Mouse (Mus musculus) midbrain, embryonic 13.5 days (tissue): ENCODE data around the gene Nr1h2. TPM values are rescaled to one million over a fixed set of nuclear protein-coding genes. Genes with fewer than 3 reads are reported as not detected.

Source experiments
- ATAC-seq: fragments of 200-750 bp; cut with Nextera tagmentation; 2 replicates; pipeline ENCODE4 v1.8.0; 2017; ENCODE audit warnings: mild to moderate bottlenecking, moderate TSS enrichment, moderate library complexity
- H3K27ac ChIP-seq: fragments of 300-500 bp; sonication (generic); 2 replicates; pipeline ENCODE4 v1.5.1; 2015; ENCODE audit warnings: inconsistent platforms, mild to moderate bottlenecking, moderate library complexity
- H3K27me3 ChIP-seq: fragments of 300-500 bp; sonication (generic); 2 replicates; pipeline ENCODE4 v1.6.1; 2015; ENCODE audit warnings: mild to moderate bottlenecking, inconsistent platforms
- H3K36me3 ChIP-seq: fragments of 300-500 bp; sonication (generic); 2 replicates; pipeline ENCODE4 v1.6.1; 2015; ENCODE audit warnings: mild to moderate bottlenecking, inconsistent platforms
- H3K4me1 ChIP-seq: fragments of 300-500 bp; sonication (generic); replicated peaks from 2 replicates; pipeline ENCODE4 v1.6.1; 2015; ENCODE audit warnings: inconsistent platforms
- H3K4me2 ChIP-seq: fragments of 300-500 bp; sonication (generic); replicated peaks from 2 replicates; pipeline ENCODE4 v1.6.1; 2015; ENCODE audit warnings: moderate library complexity, mild to moderate bottlenecking, inconsistent platforms
- H3K4me3 ChIP-seq: fragments of 300-500 bp; sonication (generic); replicated peaks from 2 replicates; pipeline ENCODE4 v1.5.1; 2015; ENCODE audit warnings: mild to moderate bottlenecking, inconsistent platforms
- H3K9ac ChIP-seq: fragments of 300-500 bp; sonication (generic); replicated peaks from 2 replicates; pipeline ENCODE4 v1.6.1; 2015; ENCODE audit warnings: mild to moderate bottlenecking, inconsistent platforms
- H3K9me3 ChIP-seq: fragments of 300-500 bp; sonication (generic); 2 replicates; pipeline ENCODE4 v1.6.1; 2016; ENCODE audit warnings: mild to moderate bottlenecking, inconsistent platforms
- WGBS: fragments of 180-500 bp; shearing (Covaris S2); methylation state at CpG from one replicate; pipeline ENCODE4 v1.1.7; 2015; 5-methylcytosine and 5-hydroxymethylcytosine counted together
- polyA plus RNA-seq: library from polyadenylated mRNA; unstranded; fragments of >200 nt; fragmentation: Nextera tagmentation; extraction: Ambion mirVana; gene quantifications from 2 replicates; pipeline ENCODE4 v1.2.1, GENCODE M21; 2015

Nr1h2 gene
- polyA plus RNA-seq, 1 experiment from 2014 or later, result 74.9 TPM

- no peaks in the 10 kb centered on the region for H3K9me3 ChIP-seq
- H3K27ac ChIP-seq, result no peak overlapping the region
- peak overlapping the region; percentile 65 for H3K4me3 ChIP-seq
- peak overlapping the region; percentile 95 for H3K4me2 ChIP-seq
- under 1% methylated on average over 15 of the region's 15 CpGs for WGBS
- H3K9ac ChIP-seq, result peak overlapping the region; percentile 57
- H3K36me3 ChIP-seq, result peaks cover 8% of the 10 kb centered on the region
- H3K4me1 ChIP-seq, result peaks cover 70% of the 10 kb centered on the region
- peaks cover 29% of the 10 kb centered on the region for H3K27me3 ChIP-seq
- no peak for ATAC-seq
Observed at GRCm38 (mm10) chr7:44593051-44593450, 39.3 kb upstream of the Nr1h2 start.

GRCm38 (mm10) chr7:44591348-44592116 lies 37.8 kb upstream of the Nr1h2 start:
- H3K4me1 ChIP-seq, result peaks cover 81% of the 10 kb centered on the region
- ATAC-seq, result no peak

DNA sequence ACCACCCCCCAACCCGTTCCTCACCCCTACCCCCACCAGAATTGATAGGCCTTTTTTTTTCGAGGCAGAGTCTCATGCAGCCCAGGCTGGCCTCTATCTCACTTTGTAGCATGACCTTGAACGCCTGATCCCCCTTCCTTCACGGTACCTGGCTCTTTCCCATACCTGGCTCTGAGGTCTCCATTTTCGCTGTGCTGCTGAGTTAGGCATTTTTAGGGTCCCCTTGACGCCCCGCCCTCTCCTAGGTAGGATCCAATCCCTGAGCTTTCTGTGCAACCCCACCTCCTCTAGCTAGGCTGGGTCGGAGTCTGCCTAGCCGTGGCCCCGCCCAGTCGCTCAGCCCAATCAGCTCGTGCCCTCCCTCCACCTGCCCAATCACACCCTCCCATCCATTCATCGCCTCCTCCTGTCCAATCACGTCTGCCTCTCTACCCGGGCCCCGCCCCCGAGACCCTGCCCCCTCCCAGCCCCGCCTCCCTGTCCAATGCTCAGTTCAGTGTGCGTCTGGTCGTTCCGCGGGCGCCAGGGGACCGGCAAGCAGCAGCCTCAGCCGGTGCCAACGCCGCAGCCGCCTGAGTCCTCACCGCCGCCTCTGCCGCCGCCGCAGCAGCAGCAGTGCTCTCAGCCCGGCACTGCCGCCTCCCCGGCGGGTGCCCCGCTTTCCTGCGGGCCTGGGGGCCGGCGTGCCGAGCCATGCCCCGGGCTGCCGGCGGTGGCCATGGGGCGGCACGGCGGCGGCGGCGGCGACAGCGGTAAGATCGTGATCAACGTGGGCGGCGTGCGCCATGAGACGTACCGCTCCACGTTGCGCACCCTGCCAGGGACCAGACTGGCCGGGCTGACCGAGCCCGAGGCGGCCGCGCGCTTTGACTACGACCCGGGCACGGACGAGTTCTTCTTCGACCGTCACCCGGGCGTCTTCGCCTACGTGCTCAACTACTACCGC lies 36.9 kb upstream of the Nr1h2 start, which contains the start of gene Kcnc3:
Gene Kcnc3 (plus strand): TSS at position 263 of the 946 bp plus-strand sequence.
- H3K36me3 ChIP-seq, result peaks cover 4% of the 10 kb centered on the region; the same call in 1 of the 2 replicates
- peaks cover 41% of the 10 kb centered on the region for H3K27me3 ChIP-seq
- H3K4me3 ChIP-seq, result peak within 1 kb of the TSS; percentile 65
- ATAC-seq, result peak; percentile 89
- peak within 1 kb of the TSS; percentile 78 for H3K9ac ChIP-seq
- H3K4me1 ChIP-seq, result peaks cover 78% of the 10 kb centered on the region
- WGBS, result under 1% methylated on average over 80 of the region's 80 CpGs
- peak within 1 kb of the TSS; percentile 95 for H3K4me2 ChIP-seq
- H3K9me3 ChIP-seq, result no peaks in the 10 kb centered on the region
- peak within 1 kb of the TSS; percentile 78 for H3K27ac ChIP-seq

More at GRCm38 (mm10) chr7:44591348-44592116, 37.8 kb upstream of the Nr1h2 start:
- Histone ChIP-seq H3K36me3 (peaks cover 8% of the 10 kb centered on the region), H3K27ac (no peak overlapping the region), H3K4me3 (peak overlapping the region; percentile 65), H3K9me3 (no peaks in the 10 kb centered on the region), H3K27me3 (peaks cover 39% of the 10 kb centered on the region), H3K4me2 (peak overlapping the region; percentile 95), H3K9ac (peak overlapping the region; percentile 78)
- WGBS, result under 1% methylated on average over 60 of the region's 60 CpGs

- peak overlapping the region; percentile 65 for H3K4me3 ChIP-seq
- 4% methylated on average over 13 of the region's 13 CpGs for WGBS
- H3K27ac ChIP-seq, result peak overlapping the region; percentile 67
- peaks cover 48% of the 10 kb centered on the region for H3K27me3 ChIP-seq
- H3K4me1 ChIP-seq, result peaks cover 76% of the 10 kb centered on the region
- ATAC-seq, result no peak
- peak overlapping the region; percentile 95 for H3K4me2 ChIP-seq
- 0 out of 2 replicates have a peak overlapping the region, but pooled peaks have one; percentile 14 for H3K9ac ChIP-seq
- H3K9me3 ChIP-seq, result no peaks in the 10 kb centered on the region
- H3K36me3 ChIP-seq, result no peaks in the 10 kb centered on the region
Observed at GRCm38 (mm10) chr7:44589946-44590345, 36.2 kb upstream of the Nr1h2 start.

DNA sequence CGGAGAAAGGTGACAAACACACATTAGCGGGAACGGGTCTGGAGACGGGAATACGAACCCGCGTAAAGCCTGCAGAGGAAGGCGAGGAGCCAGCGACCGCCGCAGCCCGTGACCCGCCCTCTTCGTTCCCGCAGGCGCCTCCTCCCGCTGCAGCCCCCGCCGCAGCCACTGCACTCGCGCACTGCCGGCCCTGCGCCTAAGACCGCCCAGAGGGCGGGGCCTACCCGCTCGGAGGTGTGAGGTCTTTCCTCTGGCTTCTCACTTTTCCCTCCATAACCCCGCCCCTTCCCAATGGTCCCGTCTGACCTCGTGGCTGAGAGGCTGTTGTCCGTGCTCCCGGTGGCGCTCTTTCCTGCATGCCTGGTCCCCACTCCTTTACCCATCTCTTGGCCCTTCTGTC lies 35.4 kb upstream of the Nr1h2 start:
- Histone ChIP-seq H3K4me3 (peak overlapping the region; percentile 65), H3K9ac (peak overlapping the region; percentile 65), H3K27ac (peak overlapping the region; percentile 67), H3K4me1 (peaks cover 68% of the 10 kb centered on the region), H3K9me3 (no peaks in the 10 kb centered on the region), H3K4me2 (peak overlapping the region; percentile 95), H3K27me3 (peaks cover 49% of the 10 kb centered on the region), H3K36me3 (no peaks in the 10 kb centered on the region)
- peak; percentile 3; the same call in 1 of the 2 replicates for ATAC-seq
- WGBS, result under 1% methylated on average over 33 of the region's 33 CpGs

DNA sequence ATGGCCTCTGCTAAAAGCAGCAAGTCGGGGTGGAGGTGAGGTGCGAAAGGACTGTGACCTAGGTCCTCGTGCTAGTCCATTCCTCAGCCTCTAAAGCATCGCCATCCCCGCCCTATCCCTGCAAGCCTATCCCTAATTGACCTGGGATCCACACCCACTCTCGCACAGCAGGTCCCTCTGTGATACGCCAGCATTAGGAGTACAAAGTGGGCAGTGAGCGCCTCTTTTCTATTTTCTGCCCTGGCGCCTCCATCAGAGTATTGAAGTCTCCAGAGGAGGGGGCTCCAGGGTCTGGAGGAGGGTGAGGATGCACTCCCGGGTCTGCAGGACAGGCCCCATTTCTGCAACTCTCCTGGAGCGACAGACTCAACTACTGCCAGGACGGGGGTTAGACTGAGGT lies 34.6 kb upstream of the Nr1h2 start:
- peaks cover 48% of the 10 kb centered on the region for H3K27me3 ChIP-seq
- 12% methylated on average over 12 of the region's 12 CpGs for WGBS
- H3K9ac ChIP-seq, result peak overlapping the region; percentile 65
- peak overlapping the region; percentile 65 for H3K4me3 ChIP-seq
- no peaks in the 10 kb centered on the region for H3K9me3 ChIP-seq
- no peaks in the 10 kb centered on the region for H3K36me3 ChIP-seq
- peaks cover 60% of the 10 kb centered on the region for H3K4me1 ChIP-seq
- no peak for ATAC-seq
- H3K27ac ChIP-seq, result peak overlapping the region; percentile 67; the same call in 1 of the 2 replicates
- H3K4me2 ChIP-seq, result peak overlapping the region; percentile 95

GRCm38 (mm10) chr7:44587676-44588075 lies 33.9 kb upstream of the Nr1h2 start:
- H3K27ac ChIP-seq, result no peak overlapping the region
- WGBS, result 39% methylated on average over 6 of the region's 6 CpGs
- H3K27me3 ChIP-seq, result peaks cover 43% of the 10 kb centered on the region
- H3K4me2 ChIP-seq, result peak overlapping the region; percentile 95
- no peaks in the 10 kb centered on the region for H3K36me3 ChIP-seq
- 0 out of 2 replicates have a peak overlapping the region, but pooled peaks have one; percentile 65 for H3K9ac ChIP-seq
- peak overlapping the region; percentile 65 for H3K4me3 ChIP-seq
- H3K9me3 ChIP-seq, result no peaks in the 10 kb centered on the region
- peaks cover 53% of the 10 kb centered on the region for H3K4me1 ChIP-seq
- ATAC-seq, result no peak

DNA sequence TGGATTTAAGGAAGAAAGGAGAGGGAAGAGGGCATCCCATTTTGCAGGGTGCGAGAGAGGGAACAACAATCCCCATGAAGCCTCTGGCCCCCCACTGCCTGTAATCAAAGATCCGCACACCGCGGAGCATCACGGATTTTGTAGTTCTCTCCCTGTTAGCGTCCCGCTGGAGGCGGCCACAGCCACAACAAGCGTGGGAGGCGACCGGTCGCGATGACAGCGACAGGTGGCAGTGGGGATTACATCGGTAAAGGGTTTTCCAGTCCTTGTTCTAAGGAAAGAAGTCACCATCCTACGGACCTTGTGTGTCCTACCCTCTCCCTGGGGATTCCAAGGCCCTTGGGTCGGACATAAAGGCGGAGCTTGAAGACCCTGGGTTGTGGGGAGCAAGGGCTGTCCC lies 33.2 kb upstream of the Nr1h2 start:
- no peaks in the 10 kb centered on the region for H3K36me3 ChIP-seq
- peak; percentile 49 for ATAC-seq
- peak overlapping the region; percentile 65 for H3K4me3 ChIP-seq
- no peaks in the 10 kb centered on the region for H3K9me3 ChIP-seq
- peak overlapping the region; percentile 58; the same call in 1 of the 2 replicates for H3K9ac ChIP-seq
- H3K4me2 ChIP-seq, result peak overlapping the region; percentile 95
- peaks cover 46% of the 10 kb centered on the region for H3K4me1 ChIP-seq
- no peak overlapping the region for H3K27ac ChIP-seq
- peaks cover 42% of the 10 kb centered on the region for H3K27me3 ChIP-seq
- under 1% methylated on average over 18 of the region's 18 CpGs for WGBS

DNA sequence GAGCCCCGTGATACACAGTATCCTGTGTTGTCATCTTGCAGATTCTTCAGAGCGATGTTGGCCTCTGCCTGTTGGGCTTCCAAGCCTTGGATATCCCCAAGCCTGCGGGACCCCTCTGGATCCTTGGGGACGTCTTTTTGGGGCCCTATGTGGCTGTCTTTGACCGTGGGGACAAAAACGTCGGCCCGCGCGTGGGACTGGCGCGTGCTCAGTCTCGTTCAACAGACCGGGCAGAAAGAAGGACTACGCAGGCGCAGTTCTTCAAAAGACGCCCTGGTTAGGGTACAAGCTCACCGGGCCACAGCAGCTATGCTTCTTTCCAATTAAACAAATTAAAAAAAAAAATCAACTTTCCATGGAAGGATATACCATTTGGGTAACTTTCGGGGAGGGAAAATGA lies 32.8 kb upstream of the Nr1h2 start:
- H3K27me3 ChIP-seq, result peaks cover 38% of the 10 kb centered on the region
- peaks cover 42% of the 10 kb centered on the region for H3K4me1 ChIP-seq
- peak overlapping the region; percentile 65 for H3K4me3 ChIP-seq
- no peak for ATAC-seq
- H3K9me3 ChIP-seq, result no peaks in the 10 kb centered on the region
- WGBS, result 7% methylated on average over 19 of the region's 19 CpGs
- H3K9ac ChIP-seq, result peak overlapping the region; percentile 58
- H3K27ac ChIP-seq, result no peak overlapping the region
- H3K4me2 ChIP-seq, result peak overlapping the region; percentile 95
- H3K36me3 ChIP-seq, result no peaks in the 10 kb centered on the region

GRCm38 (mm10) chr7:44585606-44586005 lies 31.9 kb upstream of the Nr1h2 start:
- ATAC-seq, result no peak
- peaks cover 35% of the 10 kb centered on the region for H3K4me1 ChIP-seq
- H3K4me3 ChIP-seq, result no peak overlapping the region
- no peak overlapping the region for H3K27ac ChIP-seq
- H3K9ac ChIP-seq, result no peak overlapping the region
- peaks cover 34% of the 10 kb centered on the region for H3K27me3 ChIP-seq
- 0 out of 2 replicates have a peak overlapping the region, but pooled peaks have one; percentile 95 for H3K4me2 ChIP-seq
- 91% methylated on average over 6 of the region's 6 CpGs for WGBS
- no peaks in the 10 kb centered on the region for H3K36me3 ChIP-seq
- H3K9me3 ChIP-seq, result no peaks in the 10 kb centered on the region

DNA sequence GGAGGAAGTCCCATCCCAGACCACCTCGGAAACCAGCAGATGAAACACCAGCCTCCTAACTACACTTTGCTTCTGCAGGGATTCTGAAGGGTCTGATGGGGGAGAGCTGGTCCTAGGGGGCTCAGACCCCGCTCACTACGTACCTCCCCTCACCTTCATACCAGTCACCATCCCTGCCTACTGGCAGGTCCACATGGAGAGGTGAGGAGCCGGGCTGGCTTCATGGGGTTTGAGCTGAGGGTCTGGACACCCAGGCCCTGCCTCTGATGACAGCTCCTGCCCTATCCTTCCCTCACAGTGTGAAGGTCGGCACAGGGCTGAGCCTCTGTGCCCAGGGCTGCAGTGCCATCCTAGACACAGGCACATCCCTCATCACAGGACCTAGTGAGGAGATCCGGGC lies 31.2 kb upstream of the Nr1h2 start:
- no peak overlapping the region for H3K4me3 ChIP-seq
- no peak for ATAC-seq
- H3K9ac ChIP-seq, result no peak overlapping the region
- H3K36me3 ChIP-seq, result no peaks in the 10 kb centered on the region
- no peak overlapping the region for H3K4me2 ChIP-seq
- H3K4me1 ChIP-seq, result peaks cover 30% of the 10 kb centered on the region
- no peaks in the 10 kb centered on the region for H3K9me3 ChIP-seq
- peaks cover 34% of the 10 kb centered on the region for H3K27me3 ChIP-seq
- H3K27ac ChIP-seq, result no peak overlapping the region
- 90% methylated on average over 6 of the region's 6 CpGs for WGBS
